Mouse (Mus musculus) mature B cell (primary cell): Measurements from ENCODE around the gene Atp9a.

ENCODE experiments used
- in situ Hi-C: fragments of 300-500 bp; cut with MboI; formaldehyde crosslinking; loops from 2 replicates; pipeline ENCODE4 v1.14.3; 2019

The Atp9a gene

GRCm38 (mm10) chr2:168681531-168681930, 60.7 kb downstream of the Atp9a start:
- in situ Hi-C loops = no loop called here

DNA sequence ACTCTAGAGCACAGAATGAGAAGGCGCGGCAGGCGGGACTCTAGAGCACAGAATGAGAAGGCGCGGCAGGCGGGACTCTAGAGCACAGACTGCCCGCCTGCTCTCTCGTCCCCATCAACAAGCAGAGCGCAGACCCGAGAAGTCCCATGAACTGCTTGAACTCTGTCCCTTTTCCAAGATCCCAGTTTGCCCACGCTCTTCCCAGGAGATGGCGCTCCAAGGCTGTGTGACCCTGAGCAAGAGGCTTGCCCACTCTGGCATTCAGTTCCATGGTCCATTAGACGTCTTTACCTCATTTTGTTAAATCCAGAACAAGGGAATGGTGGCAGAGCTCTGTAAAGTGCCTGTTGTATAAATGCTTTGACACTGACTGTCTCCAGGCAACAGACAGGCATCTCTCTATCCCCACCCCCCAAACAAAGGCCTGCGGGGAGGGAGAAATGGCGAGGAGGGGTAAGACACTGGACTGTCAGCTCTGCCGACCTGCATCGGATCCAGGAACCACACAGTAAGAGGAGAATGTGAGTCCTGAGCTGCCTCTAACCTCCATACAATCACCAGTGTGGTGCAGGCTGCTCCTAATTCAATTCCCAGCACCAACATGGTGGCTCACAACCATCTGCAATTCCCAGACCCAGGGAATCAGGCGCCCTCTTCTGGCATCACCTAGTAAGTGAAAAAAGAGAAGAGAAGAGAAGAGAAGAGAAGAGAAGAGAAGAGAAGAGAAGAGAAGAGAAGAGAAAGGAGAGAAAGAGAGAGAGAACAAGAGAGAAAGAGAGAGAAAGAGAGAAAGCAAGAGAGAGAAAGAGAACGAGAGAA, 62.6 kb downstream of the Atp9a start:
- in situ Hi-C loops = no loop called here

- in situ Hi-C loops = no loop called here
These were observed 63.4 kb downstream of the Atp9a start for GRCm38 (mm10) chr2:168678662-168679294.

GRCm38 (mm10) chr2:168677650-168678049, 64.6 kb downstream of the Atp9a start:
- in situ Hi-C loops = no loop called here

DNA sequence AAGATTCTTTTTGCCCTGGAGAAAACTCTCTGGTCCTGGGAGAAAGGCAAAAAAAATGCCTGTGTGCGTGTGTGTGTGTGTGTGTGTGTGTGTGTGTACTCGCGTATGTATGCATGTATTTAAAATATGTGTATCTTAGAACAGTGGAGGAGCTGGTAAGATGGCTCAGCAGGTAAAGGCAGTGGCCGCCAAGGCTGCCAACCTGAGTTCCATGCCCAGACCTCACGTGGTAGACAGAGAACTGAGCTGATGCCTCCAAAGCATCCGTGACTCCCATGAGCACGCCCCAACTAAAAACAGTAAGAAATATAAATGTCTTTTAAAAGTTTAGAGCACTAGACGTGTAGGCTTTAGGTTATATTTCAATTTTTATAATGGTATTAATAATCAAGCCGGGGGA, 70.5 kb downstream of the Atp9a start:
- in situ Hi-C loops = no loop called here

DNA sequence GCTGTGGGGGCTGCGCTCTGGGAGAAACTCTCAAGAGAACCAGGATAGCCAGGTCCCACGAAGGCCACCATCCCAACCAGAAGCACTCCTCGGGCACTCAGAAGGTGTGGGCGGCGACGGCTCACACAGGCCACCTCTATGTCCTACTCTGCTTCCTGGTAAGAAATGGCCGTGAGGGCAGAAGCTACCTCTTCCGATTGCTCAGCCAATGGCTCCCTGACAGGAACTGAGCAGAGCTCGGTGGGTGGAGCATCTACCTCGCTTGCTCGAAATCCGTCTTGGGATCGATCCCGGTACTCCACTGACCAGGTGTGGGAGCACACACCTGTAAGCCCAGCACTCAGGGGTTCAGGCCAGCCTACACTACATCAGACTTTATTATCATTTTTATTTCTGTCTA, 72.0 kb downstream of the Atp9a start:
- in situ Hi-C loops = no loop called here

DNA sequence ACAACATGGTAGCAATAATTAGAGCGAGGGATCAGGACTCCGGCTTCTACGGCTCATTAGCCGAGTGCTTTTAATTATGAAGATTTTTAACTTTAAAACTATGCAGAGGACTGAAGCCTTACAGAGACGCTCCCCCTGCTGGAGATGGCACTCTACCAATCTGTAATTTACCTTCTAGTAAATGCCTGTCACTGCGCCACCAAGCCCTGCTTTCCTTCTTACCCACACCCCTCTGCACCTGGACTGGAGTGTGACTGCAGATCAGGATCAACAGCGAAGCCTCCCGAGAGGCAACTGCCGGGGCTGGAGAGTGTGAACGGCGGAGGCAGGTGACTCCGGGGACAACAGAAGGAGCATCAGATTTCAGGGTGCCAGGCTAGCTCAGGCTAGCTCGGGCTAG, 72.4 kb downstream of the Atp9a start:
- in situ Hi-C loops = no loop called here

- in situ Hi-C loops = no loop called here
These were observed 74.5 kb downstream of the Atp9a start for GRCm38 (mm10) chr2:168667745-168668144.

DNA sequence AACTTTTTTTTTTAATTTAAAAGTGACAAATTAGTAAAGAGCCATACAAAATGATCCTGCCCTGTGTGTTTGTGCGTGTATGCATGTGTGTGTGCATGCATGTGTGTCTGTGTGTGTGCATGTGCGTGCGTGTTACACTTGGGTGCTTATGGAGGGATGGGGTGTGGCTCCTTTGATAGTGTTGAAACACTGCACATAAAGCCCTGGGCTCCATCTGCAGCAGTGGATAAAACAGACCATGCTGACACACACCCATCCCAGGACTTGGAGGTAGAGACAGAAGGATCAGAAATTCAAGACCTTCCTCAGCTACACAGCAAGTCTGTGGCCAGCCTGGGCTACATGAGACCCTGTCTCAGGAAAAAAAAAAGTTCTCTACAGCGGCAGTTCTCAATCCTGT, 76.5 kb downstream of the Atp9a start:
- in situ Hi-C loops = no loop called here

- in situ Hi-C loops = no loop called here
These were observed 78.5 kb downstream of the Atp9a start for GRCm38 (mm10) chr2:168663716-168664115.

DNA sequence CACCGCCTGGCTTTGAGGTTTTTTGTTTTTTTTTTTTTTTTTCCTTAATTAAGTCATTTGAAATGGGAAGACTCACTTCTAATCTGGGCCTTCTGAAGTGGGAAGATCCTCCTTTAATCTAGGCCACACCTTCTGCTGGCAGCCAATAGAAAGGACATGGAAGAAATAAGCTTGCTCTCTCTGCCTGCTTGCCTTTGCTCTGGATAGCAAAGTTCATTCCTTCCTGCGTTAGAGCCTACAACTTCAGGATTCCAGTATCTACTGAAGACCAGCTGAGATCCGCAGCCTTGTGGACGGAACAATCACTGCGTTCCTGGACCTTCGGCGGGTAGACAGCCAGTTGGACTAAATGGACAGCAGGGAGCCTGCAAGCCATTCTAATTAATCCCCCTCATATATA, 79.0 kb downstream of the Atp9a start:
- in situ Hi-C loops = no loop called here

GRCm38 (mm10) chr2:168661802-168662201, 80.4 kb downstream of the Atp9a start:
- in situ Hi-C loops = no loop called here

GRCm38 (mm10) chr2:168660344-168660743, 81.9 kb downstream of the Atp9a start:
- in situ Hi-C loops = no loop called here

GRCm38 (mm10) chr2:168658551-168658950, 83.7 kb downstream of the Atp9a start:
- in situ Hi-C loops = no loop called here

DNA sequence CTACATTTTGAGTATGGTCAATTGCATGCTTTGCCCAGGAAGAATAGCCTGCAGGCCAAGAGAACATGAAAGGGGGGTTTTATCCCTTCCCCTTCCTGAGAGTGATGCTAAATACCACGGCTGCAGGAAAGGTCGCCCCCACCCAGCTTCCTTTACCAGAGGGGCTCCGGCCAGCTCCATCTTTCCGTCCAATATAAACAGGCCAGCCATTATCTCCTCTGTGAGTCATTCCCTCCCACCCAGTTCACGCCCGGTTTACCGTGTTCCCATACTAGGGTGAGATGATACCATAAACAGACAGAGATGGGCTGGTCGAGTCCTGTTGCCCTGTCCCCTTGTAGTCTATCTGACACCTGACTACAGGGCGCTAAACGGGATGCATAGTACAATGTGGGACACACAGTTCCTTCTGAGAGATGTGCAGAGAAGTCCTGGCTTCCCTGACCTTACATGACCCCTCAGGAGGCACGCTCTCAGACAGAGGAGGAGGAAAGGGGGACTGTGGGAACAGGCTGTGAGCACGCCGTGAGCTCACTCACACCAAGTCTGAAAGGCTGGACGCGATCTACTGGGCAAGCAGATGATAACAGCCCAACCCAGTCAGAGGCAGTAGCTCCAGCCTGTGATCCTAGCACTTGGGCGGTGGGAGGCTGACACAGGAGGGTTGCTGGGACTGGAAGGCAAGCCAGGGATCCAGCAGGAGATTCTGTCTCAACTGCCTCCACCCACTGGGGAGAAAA, 85.5 kb downstream of the Atp9a start:
- in situ Hi-C loops = no loop called here

DNA sequence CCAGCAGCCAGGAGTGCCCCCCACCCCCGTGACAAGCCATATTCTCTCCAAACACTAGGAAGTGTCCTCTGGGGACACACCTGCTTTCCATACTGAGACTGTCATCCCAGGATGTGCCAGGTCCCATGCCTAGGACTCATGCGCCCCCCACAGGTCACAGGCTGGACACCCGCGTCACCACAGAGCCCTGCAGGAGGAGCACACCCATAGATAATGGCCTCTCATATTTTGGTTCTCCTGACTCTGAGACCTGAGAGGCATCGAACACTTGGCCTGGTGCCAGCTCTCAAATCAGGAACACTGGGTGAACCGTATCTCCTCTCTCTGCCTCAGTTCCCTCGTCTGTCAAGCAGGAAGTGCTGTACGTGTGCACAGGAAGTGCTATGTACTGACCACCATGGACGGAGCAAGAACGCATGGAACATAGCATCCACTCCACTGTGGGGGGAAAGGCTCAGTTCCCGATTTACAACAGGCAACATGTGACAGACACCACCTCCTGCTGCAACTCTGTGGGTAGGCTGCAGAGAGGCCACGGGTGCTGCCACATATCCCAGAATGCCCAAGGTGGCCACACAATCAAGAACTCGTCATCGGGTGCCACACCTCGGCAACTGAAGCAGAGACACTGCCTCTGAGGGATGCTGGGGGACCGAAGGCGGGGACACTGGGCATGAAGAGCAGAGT, 87.1 kb downstream of the Atp9a start:
- in situ Hi-C loops = no loop called here

GRCm38 (mm10) chr2:168654482-168654881, 87.7 kb downstream of the Atp9a start:
- in situ Hi-C loops = no loop called here

- in situ Hi-C loops = no loop called here
These were observed 90.5 kb downstream of the Atp9a start for GRCm38 (mm10) chr2:168651757-168652156.

DNA sequence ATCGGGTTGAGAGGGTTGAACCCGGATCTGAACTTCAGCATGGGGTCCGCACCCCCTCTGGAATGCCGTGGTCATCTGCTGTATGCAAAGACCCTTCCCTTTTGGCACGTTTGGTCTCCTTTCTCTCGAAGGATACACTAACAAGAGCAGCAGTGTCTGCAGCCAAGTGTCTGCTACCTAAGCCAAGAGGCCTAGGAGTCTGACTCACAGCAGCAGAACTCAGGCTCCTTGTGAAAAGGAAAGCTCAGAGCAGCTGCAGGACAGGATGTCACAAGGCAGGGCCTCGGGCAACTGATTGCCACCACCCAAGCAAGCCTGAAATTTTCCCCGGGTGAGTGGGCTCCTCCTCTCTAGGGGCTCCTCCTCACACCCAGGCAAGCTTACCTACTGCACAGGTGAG, 94.0 kb downstream of the Atp9a start:
- in situ Hi-C loops = no loop called here

DNA sequence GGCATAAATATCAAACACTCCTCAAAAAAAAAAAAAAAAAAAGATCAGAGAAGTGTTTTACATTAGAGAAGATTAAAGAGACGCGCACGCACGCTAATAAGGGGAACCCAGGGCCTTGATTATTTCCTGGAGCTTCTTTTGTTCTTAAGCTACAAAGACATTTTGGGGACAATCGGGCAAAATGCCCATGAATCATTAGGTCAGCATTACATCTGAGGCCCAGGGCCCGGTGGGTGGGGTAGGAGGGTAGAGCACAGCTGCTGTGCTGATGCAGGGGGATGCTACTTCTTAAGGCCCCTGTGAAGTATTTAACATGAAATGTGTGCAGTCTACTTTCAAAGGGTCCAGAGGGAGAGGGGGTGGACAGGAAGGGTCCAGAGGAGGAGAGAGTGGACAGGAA, 97.4 kb downstream of the Atp9a start:
- in situ Hi-C loops = no loop called here

DNA sequence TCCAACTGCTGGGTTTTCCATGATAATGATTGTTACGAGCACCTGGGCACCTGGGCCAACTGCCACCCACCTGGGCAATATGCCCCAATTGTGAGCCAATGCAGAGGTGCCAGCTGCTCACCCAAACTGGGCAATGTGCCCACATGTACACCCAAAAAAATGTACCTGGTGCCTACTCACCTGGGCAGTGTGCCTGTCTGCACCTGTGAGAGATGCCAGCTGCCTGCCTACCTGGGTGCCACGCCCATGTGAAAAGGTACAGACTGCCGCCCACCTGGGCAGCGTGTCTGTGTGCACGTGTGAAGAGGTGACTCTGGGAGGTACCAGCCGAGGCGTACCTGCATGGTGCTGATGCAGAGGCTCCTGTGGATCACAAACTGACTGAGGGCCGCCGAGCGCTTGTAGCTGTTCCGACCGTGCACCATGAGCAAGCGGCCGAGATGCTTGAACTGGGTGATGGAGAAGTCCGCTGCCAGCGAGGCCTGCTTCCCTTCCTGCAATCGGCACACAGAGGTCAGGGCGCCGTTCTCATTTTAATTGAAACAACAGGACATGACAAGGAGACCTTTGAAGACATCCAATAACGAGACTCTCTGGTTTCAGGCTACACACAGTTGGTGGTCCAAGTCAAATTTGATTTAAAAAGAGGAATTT, 98.6 kb downstream of the Atp9a start:
- in situ Hi-C loops = no loop called here

- in situ Hi-C loops = no loop called here
These were observed 100.0 kb downstream of the Atp9a start for GRCm38 (mm10) chr2:168642187-168642586.
